Mouse (Mus musculus) gastrocnemius, adult 2 months (tissue): ENCODE results near the gene Ipcef1. TPM values are rescaled to one million over a fixed set of nuclear protein-coding genes. Genes with fewer than 3 reads are reported as not detected.

ENCODE experiments used
- DNase-seq: peaks from one replicate; pipeline ENCODE4 v3.0.0; 2022
- H3K27ac ChIP-seq: fragments of 200-600 bp; 2 replicates; pipeline ENCODE4 v1.8.1; 2022; ENCODE audit warnings: mild to moderate bottlenecking
- H3K4me3 ChIP-seq: fragments of 200-600 bp; 2 replicates; pipeline ENCODE4 v1.8.1; 2022; ENCODE audit warnings: mild to moderate bottlenecking, moderate library complexity
- CTCF ChIP-seq: fragments of 200-600 bp; IDR thresholded peaks from 2 replicates; pipeline ENCODE4 v1.8.1; 2022; ENCODE audit warnings: antibody characterized with exemption, mild to moderate bottlenecking, moderate library complexity
- intact Hi-C: fragments of 180-260 bp; cut with DNase I; formaldehyde crosslinking; loops from one replicate; pipeline ENCODE4 v1.15.1; 2025
- total RNA-seq, 2 experiments: library from RNA; stranded (reverse); gene quantifications; 2 replicates each; pipeline ENCODE4 v1.2.3; 2021

The Ipcef1 gene
- total RNA-seq, 2 experiments from 2014 or later = not detected

GRCm38 (mm10) chr10:7062993-7063392 is 10.7 kb upstream of the Ipcef1 start:
- Histone ChIP-seq H3K4me3 (no peak overlapping the region), H3K27ac (no peak overlapping the region)
- DNase-seq = no peak
- TF ChIP-seq CTCF = no peak
- intact Hi-C loops = no loop called here

- H3K4me3 ChIP-seq = no peak overlapping the region
- intact Hi-C loops = no loop called here
- no peak for TF ChIP-seq CTCF
- no peak overlapping the region for H3K27ac ChIP-seq
- no peak for DNase-seq
Observed at GRCm38 (mm10) chr10:7060326-7060725, 8.0 kb upstream of the Ipcef1 start.

- DNase-seq = no peak
- Histone ChIP-seq H3K27ac (no peak overlapping the region), H3K4me3 (no peak overlapping the region)
- intact Hi-C loops = no loop called here
- no peak for TF ChIP-seq CTCF
Observed at GRCm38 (mm10) chr10:7057546-7057945, 5.3 kb upstream of the Ipcef1 start.

- Histone ChIP-seq H3K27ac (no peak overlapping the region), H3K4me3 (no peak overlapping the region)
- no peak for TF ChIP-seq CTCF
- no peak for DNase-seq
- intact Hi-C loops = no loop called here
Observed at GRCm38 (mm10) chr10:7054560-7055205, 2.4 kb upstream of the Ipcef1 start.

GRCm38 (mm10) chr10:7049901-7050300 is 2.4 kb downstream of the Ipcef1 start:
- Histone ChIP-seq H3K4me3 (no peak overlapping the region), H3K27ac (no peak overlapping the region)
- no peak for TF ChIP-seq CTCF
- DNase-seq = no peak
- intact Hi-C loops = no loop called here

- no peak for DNase-seq
- Histone ChIP-seq H3K27ac (no peak overlapping the region), H3K4me3 (no peak overlapping the region)
- intact Hi-C loops = no loop called here
- TF ChIP-seq CTCF = no peak
Observed at GRCm38 (mm10) chr10:7047919-7048291, 4.4 kb downstream of the Ipcef1 start.

GRCm38 (mm10) chr10:7047288-7047918 is 4.9 kb downstream of the Ipcef1 start:
- no peak overlapping the region for H3K27ac ChIP-seq
- DNase-seq = no peak
- TF ChIP-seq CTCF = no peak
- no peak overlapping the region for H3K4me3 ChIP-seq
- intact Hi-C loops = no loop called here

GRCm38 (mm10) chr10:7043896-7044295 is 8.4 kb downstream of the Ipcef1 start:
- DNase-seq = no peak
- Histone ChIP-seq H3K27ac (no peak overlapping the region), H3K4me3 (no peak overlapping the region)
- TF ChIP-seq CTCF = no peak
- intact Hi-C loops = no loop called here

GRCm38 (mm10) chr10:7041032-7041431 is 11.2 kb downstream of the Ipcef1 start:
- no peak for DNase-seq
- H3K27ac ChIP-seq = no peak overlapping the region
- no peak overlapping the region for H3K4me3 ChIP-seq
- intact Hi-C loops = no loop called here
- TF ChIP-seq CTCF = no peak

- H3K27ac ChIP-seq = no peak overlapping the region
- no peak for DNase-seq
- no peak overlapping the region for H3K4me3 ChIP-seq
- TF ChIP-seq CTCF = no peak
- intact Hi-C loops = no loop called here
Observed at GRCm38 (mm10) chr10:7037194-7037593, 15.1 kb downstream of the Ipcef1 start.

GRCm38 (mm10) chr10:7035547-7035946 is 16.7 kb downstream of the Ipcef1 start:
- DNase-seq = no peak
- no peak overlapping the region for H3K27ac ChIP-seq
- intact Hi-C loops = no loop called here
- TF ChIP-seq CTCF = no peak
- H3K4me3 ChIP-seq = no peak overlapping the region

- H3K27ac ChIP-seq = no peak overlapping the region
- TF ChIP-seq CTCF = no peak
- H3K4me3 ChIP-seq = no peak overlapping the region
- DNase-seq = no peak
- intact Hi-C loops = no loop called here
Observed at GRCm38 (mm10) chr10:7033459-7033858, 18.8 kb downstream of the Ipcef1 start.

- H3K27ac ChIP-seq = no peak overlapping the region
- no peak for DNase-seq
- intact Hi-C loops = no loop called here
- no peak for TF ChIP-seq CTCF
- H3K4me3 ChIP-seq = no peak overlapping the region
Observed at GRCm38 (mm10) chr10:7025028-7025427, 27.2 kb downstream of the Ipcef1 start.

- TF ChIP-seq CTCF = no peak
- intact Hi-C loops = no loop called here
- Histone ChIP-seq H3K27ac (no peak overlapping the region), H3K4me3 (no peak overlapping the region)
- no peak for DNase-seq
Observed at GRCm38 (mm10) chr10:7020551-7020950, 31.7 kb downstream of the Ipcef1 start.
